Mouse (Mus musculus) spleen, adult 10 weeks (tissue): Measurements from ENCODE around the gene Actr2. TPM values are rescaled to one million over a fixed set of nuclear protein-coding genes. Genes with fewer than 3 reads are reported as not detected.

Experiments
- polyA plus RNA-seq: library from polyadenylated mRNA; stranded (reverse); fragments of 350-450 nt; fragmentation: Illumina TruSeq; extraction: RNeasy Lipid Tissue Mini Kit (QIAGEN cat#74804); gene quantifications from one replicate; pipeline ENCODE4 v1.2.3, GENCODE M21; 2015; ENCODE audit warnings: low replicate concordance; ENCODE audit not compliant: insufficient read depth

The Actr2 gene
- 403 TPM for polyA plus RNA-seq

GRCm38 (mm10) chr11:20112741-20113480 is at the start of gene Actr2:
Gene Actr2, minus strand, starts transcription at chr11:20112913.

Other genes with a start within 250 kb of the Actr2 start
- 10.1 TPM for gene Spred2, start 188.5 kb downstream of the Actr2 start, polyA plus RNA-seq
- gene Rab1a, start 88.5 kb upstream of the Actr2 start, polyA plus RNA-seq = 159 TPM
- 35.4 TPM for gene Cep68, start 136.5 kb upstream of the Actr2 start, polyA plus RNA-seq
- 1.6 TPM for gene Slc1a4, start 219.8 kb upstream of the Actr2 start, polyA plus RNA-seq